Mouse (Mus musculus) induced T-regulatory cell, adult 2 months (primary cell): Measurements from ENCODE around the gene Rai1.

Experiments used
- DNase-seq: peaks from one replicate; pipeline ENCODE4 v3.0.0-alpha.2; 2012; ENCODE audit warnings: low read depth

Rai1 gene

DNA sequence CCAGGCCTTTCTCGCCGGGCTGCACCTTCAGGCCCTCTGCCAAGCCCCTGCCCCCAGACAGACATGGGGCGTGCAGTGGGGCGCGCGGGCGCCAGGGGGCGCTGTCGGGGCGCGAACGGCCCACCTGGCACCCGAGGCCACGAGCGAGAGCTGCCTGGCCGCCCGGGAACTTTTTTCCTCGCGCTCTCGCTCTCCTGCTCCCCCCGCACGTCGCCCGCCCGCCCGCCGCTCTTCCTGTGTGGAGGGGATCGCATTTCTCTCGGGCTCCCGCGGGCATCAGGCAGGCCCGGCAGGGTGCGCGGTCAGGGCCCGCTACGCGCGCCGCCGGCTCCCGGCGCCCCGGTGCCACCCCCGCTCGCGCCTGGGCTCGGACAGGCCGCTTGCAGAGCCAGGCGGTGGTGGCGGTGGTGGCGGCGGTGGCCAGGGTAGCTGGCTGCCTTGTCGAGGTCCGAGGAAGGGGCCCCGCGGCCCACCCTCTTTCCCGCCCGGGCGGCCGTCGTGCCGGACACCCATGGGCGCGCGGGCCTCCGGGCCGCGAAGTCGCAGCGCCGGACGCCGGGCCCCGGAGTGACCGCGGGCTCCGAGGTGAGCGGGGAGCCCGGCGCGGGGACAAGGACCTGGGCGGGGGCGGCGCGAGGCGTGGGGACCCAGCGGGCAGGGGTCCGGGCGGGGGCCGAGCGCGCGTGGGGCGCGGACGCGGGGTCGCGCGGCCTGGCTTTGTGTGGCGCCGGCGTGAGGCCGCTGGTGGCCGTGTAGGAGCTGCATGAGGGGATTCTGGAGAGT lies at the start of gene Rai1:
Gene Rai1 (plus strand): TSS at position 204 of the 783 bp plus-strand sequence.
- peak; percentile 92 for DNase-seq

DNA sequence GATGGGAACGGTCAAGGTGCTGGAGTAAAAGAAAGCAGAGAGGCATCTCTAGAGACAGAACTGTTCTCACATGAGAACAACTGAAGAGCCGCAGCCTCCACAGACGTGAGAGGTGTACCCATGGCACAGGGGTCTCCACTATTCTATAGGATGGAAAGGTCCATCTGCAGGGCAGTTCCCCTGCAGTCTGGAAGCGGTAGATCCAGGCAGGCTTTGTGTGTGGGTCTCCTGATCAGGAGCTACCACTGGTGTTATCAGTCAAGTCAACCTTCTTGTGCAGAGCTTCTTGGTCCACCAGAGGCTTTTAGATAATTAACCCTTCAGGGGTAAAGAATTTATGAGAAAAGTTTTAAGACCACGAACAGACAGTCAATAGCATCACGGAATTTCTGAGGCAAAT lies 48.3 kb upstream of the Rai1 start:
- no peak for DNase-seq

DNA sequence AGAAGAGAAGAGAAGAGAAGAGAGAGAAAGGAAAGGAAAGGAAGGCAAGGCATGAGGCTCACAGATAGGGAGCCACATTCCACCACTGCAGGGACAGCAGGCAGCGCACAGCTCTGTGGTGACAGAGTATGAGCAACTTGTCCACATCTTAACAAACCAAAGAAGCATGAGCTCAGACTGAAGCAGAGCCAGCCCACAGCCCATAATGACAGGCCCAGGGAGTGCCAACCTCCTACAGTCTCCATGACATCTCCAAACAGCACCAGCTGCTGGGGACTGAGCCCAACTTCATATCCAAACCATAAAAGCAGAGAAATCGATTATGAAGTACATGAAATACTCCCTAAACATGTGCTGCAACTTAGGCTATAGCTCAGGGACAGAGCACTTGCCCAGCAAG lies 46.8 kb upstream of the Rai1 start:
- no peak for DNase-seq

DNA sequence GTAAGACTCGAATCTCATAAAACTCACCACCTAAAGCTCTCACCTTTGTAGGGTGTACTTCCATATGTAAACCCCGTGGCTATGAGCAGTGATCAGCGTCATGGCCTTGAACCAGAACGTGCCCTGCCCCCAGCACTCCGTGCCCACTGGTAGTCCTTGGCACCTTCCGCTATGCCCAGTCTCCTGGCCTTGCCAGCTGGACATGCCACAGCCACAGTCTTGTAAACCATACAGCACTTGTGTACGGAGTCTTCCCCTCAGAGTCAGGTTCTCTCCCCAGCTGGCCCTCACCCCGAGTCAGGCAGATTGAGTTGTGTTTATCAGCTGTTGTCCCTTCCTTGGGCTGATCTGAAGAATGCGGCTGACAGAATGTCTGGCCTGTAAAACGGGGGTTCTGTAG lies 46.4 kb upstream of the Rai1 start:
- no peak for DNase-seq

DNA sequence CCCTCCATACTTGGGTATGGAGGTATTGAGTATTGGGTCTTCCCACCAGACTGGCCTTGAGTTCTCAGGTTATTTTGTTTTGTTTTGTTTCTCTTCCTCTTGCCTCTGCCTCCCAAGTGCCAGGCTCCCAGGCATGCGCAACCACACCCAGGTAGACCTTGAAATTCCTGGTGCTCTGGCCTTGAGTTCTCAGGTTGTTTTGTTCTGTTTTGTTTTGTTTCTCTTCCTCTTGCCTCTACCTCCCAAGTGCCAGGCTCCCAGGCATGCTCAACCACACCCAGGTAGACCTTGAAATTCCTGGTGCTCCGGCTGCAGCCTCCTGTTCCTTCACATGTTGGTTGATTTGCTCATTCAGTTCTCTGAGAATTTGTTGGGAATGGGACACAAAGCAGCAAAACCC lies 44.8 kb upstream of the Rai1 start:
- DNase-seq = no peak

GRCm38 (mm10) chr11:60061504-60062006 lies 43.3 kb upstream of the Rai1 start:
- DNase-seq = no peak

GRCm38 (mm10) chr11:60065267-60065666 lies 39.5 kb upstream of the Rai1 start:
- no peak for DNase-seq

GRCm38 (mm10) chr11:60067646-60068045 lies 37.2 kb upstream of the Rai1 start:
- DNase-seq = no peak

GRCm38 (mm10) chr11:60068631-60069030 lies 36.2 kb upstream of the Rai1 start:
- no peak for DNase-seq

DNA sequence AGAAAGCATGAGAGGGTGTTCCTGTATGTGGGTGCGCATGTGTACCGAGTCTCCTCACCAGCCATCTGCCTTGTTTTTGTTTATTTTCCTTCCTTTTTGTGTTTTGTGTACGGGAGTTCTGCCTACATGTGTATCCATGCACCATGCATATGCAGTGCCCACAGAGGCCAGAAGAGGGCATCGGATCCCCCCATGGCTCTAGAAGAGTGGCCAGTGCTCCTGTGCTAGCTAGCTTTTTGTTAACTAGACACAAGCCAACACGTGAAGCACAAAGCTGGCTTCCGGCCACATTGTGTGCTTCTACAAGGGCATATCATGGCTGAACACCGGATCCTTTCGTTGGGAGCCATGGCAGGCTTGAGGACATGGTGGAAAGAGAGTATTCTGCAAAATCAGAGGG lies 34.2 kb upstream of the Rai1 start:
- DNase-seq = peak; percentile 50

- DNase-seq = no peak
Measured at GRCm38 (mm10) chr11:60071221-60071620, 33.6 kb upstream of the Rai1 start.

- DNase-seq = no peak
Measured at GRCm38 (mm10) chr11:60073121-60073520, 31.7 kb upstream of the Rai1 start.

- no peak for DNase-seq
Measured at GRCm38 (mm10) chr11:60073936-60074502, 30.8 kb upstream of the Rai1 start.

DNA sequence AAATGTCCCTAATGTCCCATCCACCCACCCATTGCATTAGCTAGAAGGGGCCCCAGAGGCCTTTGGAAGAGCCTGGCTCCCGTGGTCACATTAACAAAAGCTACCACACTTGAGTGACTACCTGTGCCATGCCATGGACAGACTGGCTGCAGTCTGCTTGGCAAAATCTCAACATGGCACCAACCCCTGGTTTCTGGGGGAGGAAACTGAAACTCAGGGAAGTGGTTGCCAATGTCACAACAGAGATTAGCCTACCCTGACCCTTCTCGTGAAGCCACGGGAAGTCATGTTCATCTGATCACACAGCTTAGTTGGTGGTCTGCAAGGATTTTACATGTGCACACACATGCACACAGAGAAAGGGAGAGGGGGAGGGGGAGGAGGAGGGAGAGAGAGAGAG lies 28.6 kb upstream of the Rai1 start:
- no peak for DNase-seq

DNA sequence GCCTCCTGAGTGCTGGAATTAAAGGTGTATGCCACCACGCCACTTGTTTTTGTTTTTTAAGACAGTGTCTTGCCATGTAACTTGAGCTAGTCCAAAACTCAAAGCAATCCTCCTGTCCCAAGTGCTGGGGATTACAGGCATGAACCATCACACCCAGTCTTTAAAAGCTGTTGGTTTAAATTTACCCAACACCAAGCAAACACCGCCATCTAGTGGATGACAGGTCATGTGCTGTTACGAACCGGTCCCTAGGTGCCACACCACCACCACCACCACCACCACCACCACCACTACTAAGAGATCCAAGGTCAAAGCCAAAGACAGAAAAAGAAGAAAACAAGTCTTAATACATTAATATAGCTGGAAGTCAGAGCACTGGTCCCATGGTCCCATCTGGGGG lies 28.0 kb upstream of the Rai1 start:
- DNase-seq = peak; percentile 88

DNA sequence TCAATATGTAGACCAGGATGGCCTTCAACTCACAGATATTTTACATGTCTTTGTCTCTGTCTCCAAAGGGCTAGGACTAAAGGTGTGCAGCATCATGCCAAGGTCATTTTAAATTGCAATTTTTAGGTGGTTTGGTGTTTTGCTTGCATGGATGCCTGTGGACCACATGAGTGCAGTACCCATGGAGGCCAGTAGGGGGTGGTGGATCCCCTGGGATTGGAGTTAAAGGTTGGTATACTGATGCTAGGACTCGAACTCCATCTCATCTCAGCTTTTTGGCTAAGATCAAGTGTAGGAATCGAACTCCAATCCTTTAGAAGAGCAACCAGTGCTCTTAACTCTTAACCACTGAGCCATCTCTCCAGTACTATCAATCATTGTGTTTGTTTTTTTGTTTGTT lies 20.2 kb upstream of the Rai1 start:
- DNase-seq = peak; percentile 79

DNA sequence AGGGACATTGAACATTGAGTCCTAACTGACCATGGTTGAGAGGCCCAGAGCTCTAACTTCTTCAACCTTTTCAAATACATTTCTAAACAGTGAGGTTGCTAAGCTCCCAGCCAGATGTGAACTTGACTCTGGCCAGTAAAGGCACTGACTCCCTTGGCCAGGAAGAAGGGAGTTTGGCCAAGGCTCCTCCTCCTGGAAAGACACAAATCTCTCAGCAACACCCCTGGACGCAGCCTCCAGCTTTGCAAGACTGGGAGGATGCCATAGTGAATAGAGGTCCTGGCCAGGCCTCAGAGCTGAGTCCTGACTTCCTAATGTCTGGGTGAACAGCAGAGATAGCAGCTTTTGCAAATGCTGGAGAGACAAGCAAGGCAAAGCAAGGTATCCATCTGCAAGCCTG lies 18.1 kb upstream of the Rai1 start:
- DNase-seq = no peak

GRCm38 (mm10) chr11:60088947-60089346 lies 15.9 kb upstream of the Rai1 start:
- peak; percentile 57 for DNase-seq

DNA sequence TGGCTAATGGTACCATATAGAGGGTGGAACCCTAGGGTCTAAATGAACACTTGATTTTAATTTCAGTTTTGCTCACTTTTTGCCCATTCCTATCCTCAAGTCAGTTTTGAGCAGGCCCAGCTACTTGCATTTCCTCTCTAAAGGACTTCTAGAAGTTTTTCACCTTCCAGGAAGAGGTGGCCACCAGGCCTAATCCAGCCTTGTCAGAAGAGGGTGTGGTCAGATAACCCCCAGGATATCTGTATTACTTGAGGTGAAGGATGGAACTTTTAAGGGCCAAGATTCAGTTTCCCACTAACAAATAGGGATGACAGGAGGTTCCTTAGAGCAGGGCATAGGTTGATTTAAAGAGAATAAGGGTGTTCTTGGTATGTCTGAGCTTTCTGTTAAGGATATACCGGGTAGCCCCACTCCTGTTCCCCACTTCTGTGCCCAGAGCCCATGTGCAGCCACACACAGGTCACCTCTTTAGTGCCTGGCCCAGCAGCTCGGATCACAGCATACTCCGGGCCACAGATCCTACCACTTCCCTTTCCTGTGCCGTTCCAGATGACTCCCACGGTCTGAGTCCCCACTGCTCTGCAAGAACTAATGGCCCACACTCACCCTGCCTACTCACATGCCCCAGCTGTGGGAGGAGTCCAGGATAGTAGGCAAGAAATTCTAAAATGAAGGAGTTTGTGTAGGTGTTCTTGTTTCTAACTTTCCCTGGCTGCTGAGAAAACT lies 14.0 kb upstream of the Rai1 start:
- no peak for DNase-seq

DNA sequence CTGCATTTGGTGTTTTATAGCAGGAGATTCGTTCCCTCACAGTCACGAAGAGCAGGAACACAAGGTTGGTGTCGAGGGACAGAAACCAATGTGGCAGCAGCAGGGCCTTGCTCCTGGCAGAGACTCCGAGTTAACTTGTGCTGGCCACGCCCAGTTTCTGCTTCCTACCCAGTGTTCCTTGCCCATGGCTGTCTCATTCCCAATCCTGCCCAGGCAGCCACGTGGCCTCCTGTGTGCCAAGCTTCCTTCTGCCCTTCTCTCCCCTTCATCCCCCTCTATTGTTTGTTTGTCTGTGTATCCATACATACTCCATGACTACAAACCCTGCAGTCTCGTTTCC lies 13.4 kb upstream of the Rai1 start:
- DNase-seq = no peak

DNA sequence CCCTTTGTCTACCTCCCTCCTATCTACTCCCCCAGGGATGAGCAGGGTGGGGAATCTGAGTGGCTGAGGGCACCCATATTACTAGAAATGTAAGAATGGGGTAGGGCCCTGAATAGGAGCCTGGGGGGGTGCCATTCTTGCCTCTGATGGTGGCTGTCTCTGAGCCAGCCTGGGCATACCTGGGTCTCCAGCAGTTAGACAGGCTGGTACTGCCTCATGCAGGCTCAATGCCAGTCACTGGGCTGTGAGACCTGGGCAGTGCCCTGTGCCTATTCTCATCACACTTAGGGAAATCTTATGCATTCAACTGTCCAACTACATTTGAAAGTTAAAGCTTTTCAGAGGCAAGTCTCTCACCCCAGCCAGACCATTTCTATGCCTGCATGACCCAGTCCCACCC lies 11.6 kb upstream of the Rai1 start:
- DNase-seq = no peak

- DNase-seq = no peak
Measured at GRCm38 (mm10) chr11:60093984-60094587, 10.7 kb upstream of the Rai1 start.
